Comparison of ENCODE assay signal across 9 mouse cellular contexts in genomic region chr13:107954100-107954444, GRCm38 (mm10).
DNase-seq lines count a peak whose midpoint lies in the region; ATAC-seq and TF ChIP-seq lines count a peak whose summit lies in the region.
"Had no signal": no experiment of that assay in that cellular context is flagged by ENCODE, and none has a peak within 500 bp of the region (broad histone marks: within the 10 kb centered on the region; RNA-seq: fewer than 3 reads in every experiment).

No protein-coding gene starts in this region.

- no peaks in the 10 kb centered on the region for H3K27me3 ChIP-seq in hindbrain, embryonic 11.5 days (ENCODE audit: control insufficient read depth, insufficient read depth, low read length)
- H3K27me3 ChIP-seq in midbrain, embryonic 12.5 days = no peaks in the 10 kb centered on the region

- H3K27ac ChIP-seq in left cerebral cortex, adult 2 months = peak overlapping the region; percentile 19; the same call in 1 of the 2 replicates
- peak overlapping the region; percentile 31 for H3K27ac ChIP-seq in brown adipose tissue, adult 24 weeks (replicated peaks; ENCODE audit: low read depth, low read length)
- peak overlapping the region; percentile 87 for H3K27ac ChIP-seq in hindbrain, embryonic 11.5 days (ENCODE audit: low read depth, low read length)
- peak overlapping the region; percentile 71 for H3K27ac ChIP-seq in midbrain, embryonic 12.5 days (replicated peaks)

- no peaks in the 10 kb centered on the region for H3K9me3 ChIP-seq in hindbrain, embryonic 11.5 days (ENCODE audit: control insufficient read depth, low read length)
- H3K9me3 ChIP-seq in midbrain, embryonic 12.5 days = no peaks in the 10 kb centered on the region

- DNase-seq in left cerebral cortex, adult 2 months (ENCODE audit: extremely low spot score in 1 of 2, low spot score in 2 of 2) = no peak
- DNase-seq in left cerebral cortex, adult 8-10 months (ENCODE audit: low spot score in 2 of 2) = no peak
- peak; percentile 44 for DNase-seq in hindbrain, embryonic 11.5 days (ENCODE audit: low spot score)
- DNase-seq in spleen, postnatal 14 days (ENCODE audit: low spot score in 2 of 2) = no peak
- DNase-seq in yolk sac, embryonic 10.5 days (ENCODE audit: low spot score) = no peak
- no peak for DNase-seq in left cerebral cortex, adult 11 months (ENCODE audit: low spot score)
- DNase-seq: kidney, adult 18-20 months had no signal

- 19% methylated on average over 9 of the region's 9 CpGs for WGBS in hindbrain, embryonic 11.5 days
- WGBS in midbrain, embryonic 12.5 days = 24% methylated on average over 9 of the region's 9 CpGs

- 0 out of 2 replicates have a peak overlapping the region, but pooled peaks have one; percentile 35 for H3K9ac ChIP-seq in hindbrain, embryonic 11.5 days (ENCODE audit: low read depth, low read length)
- no peak overlapping the region for H3K9ac ChIP-seq in midbrain, embryonic 12.5 days (replicated peaks)

- no peak for TF ChIP-seq CTCF in left cerebral cortex, adult 2 months (IDR thresholded peaks at IDR 0.05)

- no peaks in the 10 kb centered on the region for H3K36me3 ChIP-seq in hindbrain, embryonic 11.5 days (ENCODE audit: control insufficient read depth, insufficient read depth, low read length)
- H3K36me3 ChIP-seq in midbrain, embryonic 12.5 days = no peaks in the 10 kb centered on the region

- intact Hi-C loops in left cerebral cortex, adult 2 months (cut with DNase I) = loop anchor here (5.0 kb wide), 1 partner anchor 52 kb away; no protein-coding TSS in a partner anchor

- H3K4me1 ChIP-seq in brown adipose tissue, adult 24 weeks (ENCODE audit: control insufficient read depth, insufficient read depth, insufficient read length, low read length) = 0 out of 2 replicates have a peak, but pooled peaks cover 3% of the 10 kb centered on the region
- peaks cover 14% of the 10 kb centered on the region for H3K4me1 ChIP-seq in hindbrain, embryonic 11.5 days (replicated peaks; ENCODE audit: control insufficient read depth, insufficient read depth, low read length)
- H3K4me1 ChIP-seq in midbrain, embryonic 12.5 days = peaks cover 29% of the 10 kb centered on the region

- H3K4me2 ChIP-seq in hindbrain, embryonic 11.5 days (replicated peaks; ENCODE audit: low read depth, low read length) = peak overlapping the region; percentile 2
- no peak overlapping the region for H3K4me2 ChIP-seq in midbrain, embryonic 12.5 days (replicated peaks)

- ATAC-seq in hindbrain, embryonic 11.5 days (ENCODE audit: low FRiP score) = no peak
- no peak for ATAC-seq in midbrain, embryonic 12.5 days (ENCODE audit: low FRiP score, low read depth)

- H3K4me3 ChIP-seq in left cerebral cortex, adult 2 months = no peak overlapping the region
- no peak overlapping the region for H3K4me3 ChIP-seq in brown adipose tissue, adult 24 weeks (ENCODE audit: insufficient read depth, low read depth, low read length)
- no peak overlapping the region for H3K4me3 ChIP-seq in hindbrain, embryonic 11.5 days (ENCODE audit: low read depth, low read length)
- H3K4me3 ChIP-seq in midbrain, embryonic 12.5 days = no peak overlapping the region

Comparison
In these comparisons a context has a peak if more than half of its experiments do, and no peak if none do; other contexts are left out.
1. H3K27ac ChIP-seq: peak in every context shown above with its lines; median percentile 87 in hindbrain, embryonic 11.5 days; 71 in midbrain, embryonic 12.5 days; 31 in brown adipose tissue, adult 24 weeks; 19 in left cerebral cortex, adult 2 months.